Mouse (Mus musculus) kidney, adult 2 months (tissue): Measurements from ENCODE around the gene Thrap3. TPM values are rescaled to one million over a fixed set of nuclear protein-coding genes. Genes with fewer than 3 reads are reported as not detected.

Experiments used
- DNase-seq: peaks from one replicate; pipeline ENCODE4 v3.0.0; 2021
- H3K27ac ChIP-seq: fragments of 200-500 bp; 2 replicates; pipeline ENCODE4 v1.5.1; 2012; ENCODE audit warnings: low read depth, low read length, control low read depth, inconsistent platforms; ENCODE audit not compliant: insufficient read depth
- H3K27me3 ChIP-seq: fragments of 200-500 bp; replicated peaks from 2 replicates; pipeline ENCODE4 v1.6.1; 2012; ENCODE audit warnings: mild to moderate bottlenecking, moderate library complexity, low read length, inconsistent platforms; ENCODE audit not compliant: control insufficient read depth, insufficient read depth
- H3K36me3 ChIP-seq: fragments of 200-500 bp; 2 replicates; pipeline ENCODE4 v1.6.1; 2012; ENCODE audit warnings: mild to moderate bottlenecking, moderate library complexity, low read length, inconsistent platforms; ENCODE audit not compliant: control insufficient read depth, insufficient read depth
- H3K4me1 ChIP-seq: fragments of 200-500 bp; 2 replicates; pipeline ENCODE4 v1.6.1; 2011; ENCODE audit warnings: low read length; ENCODE audit not compliant: control insufficient read depth, insufficient read depth
- H3K4me3 ChIP-seq: fragments of 200-500 bp; 2 replicates; pipeline ENCODE4 v1.5.1; 2011; ENCODE audit warnings: mild to moderate bottlenecking, low read depth, low read length, control low read depth; ENCODE audit not compliant: insufficient read depth
- CTCF ChIP-seq: fragments of 200-500 bp; conservative IDR thresholded peaks from 2 replicates; pipeline ENCODE4 v1.5.1; 2011; ENCODE audit warnings: low read depth, mild to moderate bottlenecking, control low read depth, low read length, moderate library complexity, mixed read lengths; ENCODE audit not compliant: insufficient read depth, insufficient read length
- POLR2A ChIP-seq: fragments of 200-500 bp; IDR thresholded peaks from one replicate; pipeline ENCODE4 v1.6.1; 2011; ENCODE audit warnings: low read depth, low read length, control low read depth
- WGBS: fragments of 180-500 bp; shearing (Covaris S2); methylation state at CpG from one replicate; pipeline ENCODE4 v1.1.7; 2018; 5-methylcytosine and 5-hydroxymethylcytosine counted together
- polyA plus RNA-seq: library from polyadenylated mRNA; depleted of rRNA; stranded (reverse); fragments of >200 nt; gene quantifications from 2 replicates; pipeline ENCODE4 v1.2.3, GENCODE M21; 2012

Thrap3 gene
- polyA plus RNA-seq, 1 experiment: 51.0 TPM

DNA sequence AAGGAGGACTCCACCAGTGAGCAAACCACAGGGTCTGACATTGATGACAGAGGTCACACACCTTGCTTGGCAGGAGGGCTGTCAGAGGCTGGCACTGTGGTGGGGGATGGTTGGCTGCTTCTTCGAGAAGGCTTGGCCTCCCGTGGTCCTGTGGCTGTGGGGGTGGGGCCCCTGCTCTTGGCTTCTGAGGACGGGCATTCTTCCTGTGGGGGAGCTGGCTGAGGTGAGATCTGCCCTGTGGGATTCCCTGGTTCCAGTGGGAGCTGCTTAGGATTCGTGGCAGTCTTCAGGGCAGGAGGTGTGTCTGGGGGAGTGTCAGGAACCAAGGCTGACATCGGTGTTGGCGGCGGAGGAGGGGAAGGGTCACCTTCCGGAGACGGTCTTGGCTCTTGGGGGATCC is 39.4 kb upstream of the Thrap3 start:
- H3K4me1 ChIP-seq: peaks cover 3% of the 10 kb centered on the region; the same call in 1 of the 2 replicates

DNA sequence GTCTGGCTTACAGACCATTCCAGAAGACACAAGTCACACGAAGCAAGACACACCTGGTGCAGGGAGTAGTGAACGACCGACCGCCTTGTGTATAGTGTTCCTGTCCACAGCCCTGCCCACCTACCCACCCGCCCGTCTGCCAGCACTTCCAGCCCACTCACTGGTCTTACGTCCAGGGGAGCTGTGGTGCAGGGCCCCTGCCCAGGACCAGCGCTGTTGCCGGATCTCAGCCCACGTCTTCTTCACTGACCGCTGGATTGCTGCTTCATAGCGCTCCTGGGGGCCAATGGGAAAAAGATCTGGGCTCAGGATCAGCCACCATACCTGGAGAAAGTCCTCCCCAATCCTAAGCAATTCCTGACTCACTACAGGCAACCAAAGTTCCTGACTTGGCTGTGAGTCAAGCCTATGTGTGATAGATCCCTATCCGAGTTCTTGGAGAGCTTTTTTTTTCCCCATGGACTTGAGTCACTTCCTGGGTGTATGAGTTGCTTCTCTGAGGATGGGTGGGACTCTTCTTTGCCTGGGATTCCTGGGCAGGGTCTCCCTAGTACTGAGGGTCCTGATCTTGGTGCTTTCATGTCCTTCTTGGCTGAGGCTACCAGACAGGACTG is 37.4 kb upstream of the Thrap3 start:
- DNase-seq: no peak
- Histone ChIP-seq H3K27ac (no peak overlapping the region), H3K27me3 (no peaks in the 10 kb centered on the region), H3K4me1 (peaks cover 3% of the 10 kb centered on the region; the same call in 1 of the 2 replicates), H3K4me3 (no peak overlapping the region), H3K36me3 (no peaks in the 10 kb centered on the region)
- no peak for TF ChIP-seq POLR2A
- TF ChIP-seq CTCF: no peak
- WGBS: 87% methylated on average over 13 of the region's 13 CpGs

More for the DNA sequence above, 39.4 kb upstream of the Thrap3 start:
- Histone ChIP-seq H3K27ac (no peak overlapping the region), H3K36me3 (no peaks in the 10 kb centered on the region), H3K27me3 (no peaks in the 10 kb centered on the region), H3K4me3 (no peak overlapping the region)
- no peak for DNase-seq
- 40% methylated on average over 9 of the region's 9 CpGs for WGBS
- TF ChIP-seq POLR2A (no peak), CTCF (no peak)

DNA sequence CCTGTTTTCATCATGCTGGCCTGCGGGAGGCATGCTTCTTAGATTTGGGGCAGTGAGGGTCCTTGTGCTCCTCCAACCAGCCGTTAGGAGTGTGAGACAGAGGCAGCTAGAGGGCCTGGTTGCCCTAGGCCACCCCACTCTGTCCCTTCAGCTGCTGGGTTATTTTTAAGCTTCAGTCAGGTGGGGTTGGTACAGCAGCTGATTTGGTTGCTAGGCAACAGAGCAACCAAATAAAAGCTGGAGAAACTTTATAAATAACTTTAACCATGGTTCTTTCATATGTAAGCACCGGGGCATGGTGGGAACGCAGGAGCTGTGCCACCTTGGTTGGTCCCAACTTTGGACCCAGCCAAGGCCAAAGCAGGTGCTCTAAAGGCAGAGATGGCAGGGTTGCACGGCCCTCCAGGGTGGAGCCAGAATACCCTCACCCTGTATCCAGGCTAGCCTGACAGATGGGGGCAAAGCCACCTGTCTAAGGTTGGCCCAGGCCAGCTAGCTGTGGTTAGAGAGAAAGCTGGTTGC is 35.2 kb upstream of the Thrap3 start:
- WGBS: 54% methylated on average over 5 of the region's 5 CpGs
- H3K27ac ChIP-seq: peak overlapping the region; percentile 19; the same call in 1 of the 2 replicates
- no peak overlapping the region for H3K4me3 ChIP-seq
- H3K27me3 ChIP-seq: no peaks in the 10 kb centered on the region
- TF ChIP-seq POLR2A (no peak), CTCF (no peak)
- DNase-seq: peak; percentile 46
- peaks cover 4% of the 10 kb centered on the region for H3K36me3 ChIP-seq
- peaks cover 3% of the 10 kb centered on the region; the same call in 1 of the 2 replicates for H3K4me1 ChIP-seq

DNA sequence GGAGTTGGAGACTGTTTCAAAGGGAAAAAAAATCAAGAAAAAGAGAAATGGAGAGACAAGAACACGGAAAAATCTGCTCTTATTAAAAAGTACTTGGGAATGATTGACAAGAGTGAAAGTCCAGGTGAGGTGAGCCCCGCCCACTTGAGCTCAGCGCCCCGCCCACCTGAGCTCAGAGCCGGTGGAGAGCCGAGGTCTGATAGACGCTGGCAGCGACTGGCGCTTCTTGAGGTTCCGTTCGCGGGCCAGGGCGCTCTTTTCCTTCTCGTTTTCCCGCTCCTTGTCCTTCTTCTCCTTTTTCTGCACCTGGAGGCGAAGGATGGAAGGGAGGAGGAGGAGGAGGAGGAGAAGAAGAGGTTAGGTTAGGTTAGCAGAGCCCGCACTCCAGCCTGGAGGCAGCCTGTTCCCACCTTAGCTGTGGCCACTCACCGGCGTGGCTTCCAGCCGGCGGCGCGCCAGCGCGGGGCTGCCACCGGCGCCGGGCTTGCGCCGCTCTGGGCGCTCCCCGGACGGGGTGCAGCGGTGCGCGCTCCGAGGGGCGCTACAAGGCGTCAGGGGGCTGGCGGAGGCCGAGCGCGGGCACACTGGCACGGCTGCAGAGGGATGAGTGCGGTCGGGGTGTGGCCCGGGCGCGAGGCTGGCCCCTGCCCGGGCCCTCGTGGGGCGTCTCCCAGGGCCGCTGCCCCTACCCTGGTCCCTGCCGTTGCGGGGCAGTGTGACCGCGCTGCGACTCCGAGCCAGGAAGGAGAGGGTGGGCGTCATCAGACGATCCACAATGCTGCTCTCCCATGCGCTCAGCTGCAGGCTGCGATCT is 34.1 kb upstream of the Thrap3 start:
- Histone ChIP-seq H3K36me3 (peaks cover 4% of the 10 kb centered on the region), H3K4me3 (no peak overlapping the region; the same call in 1 of the 2 replicates), H3K4me1 (peaks cover 3% of the 10 kb centered on the region; the same call in 1 of the 2 replicates), H3K27me3 (no peaks in the 10 kb centered on the region), H3K27ac (no peak overlapping the region)
- peak; percentile 83 for DNase-seq
- TF ChIP-seq CTCF: no peak
- no peak for TF ChIP-seq POLR2A
- WGBS: 73% methylated on average over 63 of the region's 63 CpGs

DNA sequence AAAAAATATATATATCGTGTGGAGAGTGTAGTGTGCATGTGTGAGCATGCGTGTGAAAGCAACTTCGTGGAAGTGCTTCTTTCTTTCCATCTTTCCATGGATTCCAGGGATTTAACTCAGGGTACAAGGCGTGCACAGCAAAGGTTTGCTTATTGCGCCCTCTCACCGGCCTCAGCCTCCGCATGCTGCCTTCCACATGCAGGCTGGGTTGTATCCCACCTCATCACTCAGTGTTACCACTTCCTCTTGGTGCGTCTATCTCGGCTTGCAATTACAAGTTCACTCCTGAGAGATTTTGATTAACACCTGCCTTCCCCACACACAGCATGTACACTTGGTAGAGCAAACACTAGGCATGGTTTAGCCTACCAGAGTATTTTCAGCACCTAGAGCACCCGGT is 32.6 kb upstream of the Thrap3 start:
- no peaks in the 10 kb centered on the region for H3K27me3 ChIP-seq
- H3K4me1 ChIP-seq: peaks cover 3% of the 10 kb centered on the region; the same call in 1 of the 2 replicates
- no peak overlapping the region for H3K27ac ChIP-seq
- TF ChIP-seq CTCF (no peak), POLR2A (no peak)
- DNase-seq: no peak
- no peak overlapping the region for H3K4me3 ChIP-seq
- H3K36me3 ChIP-seq: peaks cover 4% of the 10 kb centered on the region
- WGBS: 84% methylated on average over 10 of the region's 10 CpGs

DNA sequence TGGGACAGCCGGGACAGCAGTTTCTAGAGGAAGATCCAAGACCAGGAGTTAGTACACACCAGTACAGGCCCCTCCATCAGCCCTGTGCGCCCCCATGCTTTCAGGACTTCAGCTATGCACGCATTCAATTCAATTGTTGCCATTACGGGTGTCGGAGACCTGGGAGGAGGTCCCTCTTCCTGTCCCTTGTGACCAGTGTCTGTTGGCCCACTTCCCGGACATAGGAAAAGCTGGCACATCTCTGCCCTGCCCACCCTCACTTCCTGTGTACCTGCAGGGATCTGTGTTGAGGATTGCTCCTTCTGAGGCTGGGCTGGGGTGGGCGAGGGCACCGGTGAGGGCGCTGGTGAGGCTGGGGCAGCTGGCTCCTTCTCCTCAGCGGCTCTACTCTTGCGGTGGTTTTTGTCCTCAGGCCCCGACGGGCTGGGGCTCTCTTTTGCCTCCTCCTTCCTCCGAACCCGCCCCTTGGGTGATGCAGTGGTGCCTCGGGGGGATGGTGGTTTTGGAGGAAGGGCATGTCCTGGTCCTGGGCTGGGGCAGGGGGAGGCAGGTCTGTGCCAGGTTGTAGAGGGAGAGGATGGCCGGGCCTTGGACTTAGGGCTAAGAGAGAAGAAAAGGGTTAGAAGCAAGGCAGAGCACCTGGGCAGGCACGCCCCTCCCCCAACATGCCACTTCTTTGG is 32.1 kb upstream of the Thrap3 start:
- Histone ChIP-seq H3K27me3 (no peaks in the 10 kb centered on the region), H3K36me3 (peaks cover 4% of the 10 kb centered on the region), H3K4me3 (no peak overlapping the region), H3K27ac (0 out of 2 replicates have a peak overlapping the region, but pooled peaks have one; percentile 9), H3K4me1 (peaks cover 3% of the 10 kb centered on the region)
- WGBS: 69% methylated on average over 18 of the region's 18 CpGs
- DNase-seq: peak; percentile 49
- no peak for TF ChIP-seq CTCF
- no peak for TF ChIP-seq POLR2A
